Mouse (Mus musculus) c-Kit-positive CD71-negative TER-119-negative erythroid progenitor cells, embryonic 14.5 days (primary cell): Measurements from ENCODE around the gene Armc12.

Experiments used
- DNase-seq: peaks from one replicate; pipeline ENCODE4 v3.0.0-alpha.2; 2013; ENCODE audit warnings: low read depth

Gene Armc12

GRCm38 (mm10) chr17:28513337-28513736 lies 17.3 kb upstream of the Armc12 start:
- no peak for DNase-seq

- no peak for DNase-seq
Measured at GRCm38 (mm10) chr17:28513844-28514243, 16.8 kb upstream of the Armc12 start.

GRCm38 (mm10) chr17:28514555-28514954 lies 16.1 kb upstream of the Armc12 start:
- DNase-seq: no peak

GRCm38 (mm10) chr17:28515431-28516341 lies 14.9 kb upstream of the Armc12 start:
- no peak for DNase-seq

GRCm38 (mm10) chr17:28516881-28517280 lies 13.7 kb upstream of the Armc12 start:
- DNase-seq: no peak

- DNase-seq: no peak
Measured at GRCm38 (mm10) chr17:28517441-28517955, 13.1 kb upstream of the Armc12 start, which contains the start of gene Fkbp5. TSS of gene Fkbp5 (minus strand) at chr17:28517527.

GRCm38 (mm10) chr17:28517956-28518614 lies 12.5 kb upstream of the Armc12 start:
- peak; percentile 59 for DNase-seq

- DNase-seq: no peak
Measured at GRCm38 (mm10) chr17:28518615-28519071, 12.0 kb upstream of the Armc12 start.

GRCm38 (mm10) chr17:28519827-28520226 lies 10.8 kb upstream of the Armc12 start:
- DNase-seq: no peak

- no peak for DNase-seq
Measured at GRCm38 (mm10) chr17:28520561-28520960, 10.0 kb upstream of the Armc12 start.

GRCm38 (mm10) chr17:28521071-28521726 lies 9.4 kb upstream of the Armc12 start:
- DNase-seq: no peak

GRCm38 (mm10) chr17:28521920-28522319 lies 8.7 kb upstream of the Armc12 start:
- DNase-seq: no peak

- peak; percentile 77 for DNase-seq
Measured at GRCm38 (mm10) chr17:28522623-28523354, 7.8 kb upstream of the Armc12 start.

- DNase-seq: no peak
Measured at GRCm38 (mm10) chr17:28523355-28524008, 7.1 kb upstream of the Armc12 start.

GRCm38 (mm10) chr17:28524009-28524695 lies 6.5 kb upstream of the Armc12 start:
- no peak for DNase-seq

GRCm38 (mm10) chr17:28524831-28525430 lies 5.7 kb upstream of the Armc12 start:
- no peak for DNase-seq

- no peak for DNase-seq
Measured at GRCm38 (mm10) chr17:28527184-28528042, 3.2 kb upstream of the Armc12 start.

GRCm38 (mm10) chr17:28528043-28528351 lies 2.6 kb upstream of the Armc12 start:
- DNase-seq: peak; percentile 79

GRCm38 (mm10) chr17:28529116-28529515 lies 1.5 kb upstream of the Armc12 start:
- DNase-seq: no peak
